Mouse (Mus musculus): ENCODE results near the gene Elmsan1.

DNA sequence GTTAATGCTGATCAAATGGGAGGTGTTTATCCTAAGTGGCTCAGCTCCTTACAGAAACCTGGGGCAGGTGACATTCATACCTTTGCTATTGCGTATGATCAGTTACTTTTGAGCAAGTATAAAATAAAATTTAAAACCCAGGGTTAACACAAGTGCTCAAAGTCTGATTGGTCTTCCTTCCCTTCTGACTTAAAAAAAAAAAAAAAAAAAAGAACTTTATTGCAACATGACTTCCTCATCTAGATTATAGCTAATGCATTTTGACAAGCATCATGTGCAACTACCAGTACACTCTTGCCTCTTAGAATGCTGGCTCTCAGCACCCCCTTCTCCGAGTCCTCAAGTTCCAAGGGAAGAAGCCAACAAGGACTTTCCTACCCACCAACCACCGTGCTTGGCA lies 46.5 kb downstream of the Elmsan1 start:
- TF ChIP-seq CTCF (IDR thresholded peaks at IDR 0.05; ENCODE audit: low read depth): no peak
- TF ChIP-seq EP300 (IDR thresholded peaks at IDR 0.05; ENCODE audit: low read depth): no peak
